Mouse (Mus musculus) c-Kit-positive CD71-positive TER-119-negative erythroid progenitor cells, embryonic 14.5 days (primary cell): ENCODE measurements around the gene Paqr8.

Source experiments
- DNase-seq: peaks from one replicate; pipeline ENCODE4 v3.0.0-alpha.2; 2013; ENCODE audit warnings: low read depth

Gene Paqr8

DNA sequence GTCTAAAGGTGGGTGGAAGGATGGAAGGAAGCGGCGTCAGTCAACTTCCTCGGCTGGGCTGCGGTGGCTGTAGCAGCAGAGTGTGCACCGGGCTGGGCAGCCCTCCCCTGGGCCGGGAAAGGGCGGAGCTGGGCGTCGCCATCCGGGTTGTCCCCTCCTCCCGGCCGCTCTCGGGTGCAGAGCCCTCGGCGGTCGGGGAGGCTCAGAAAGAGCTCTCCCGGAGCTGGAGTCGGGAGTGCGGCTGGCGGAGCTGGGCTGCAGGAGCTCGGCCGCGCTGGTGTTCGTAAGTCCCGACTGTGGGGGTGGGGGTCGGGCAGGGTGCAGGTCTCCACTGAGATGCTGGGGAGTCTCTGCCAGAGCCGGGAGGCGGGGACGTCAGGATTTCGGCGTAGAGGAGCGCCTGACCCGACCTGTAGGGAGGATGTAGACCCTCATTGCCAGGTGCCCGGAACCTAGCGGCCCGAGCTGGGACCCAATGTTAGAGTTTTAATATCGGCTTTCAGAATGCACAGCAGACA, at the start of gene Paqr8:
Paqr8 (plus strand) TSS at position 203 of the 518 bp plus-strand sequence.
- DNase-seq = peak; percentile 56

DNA sequence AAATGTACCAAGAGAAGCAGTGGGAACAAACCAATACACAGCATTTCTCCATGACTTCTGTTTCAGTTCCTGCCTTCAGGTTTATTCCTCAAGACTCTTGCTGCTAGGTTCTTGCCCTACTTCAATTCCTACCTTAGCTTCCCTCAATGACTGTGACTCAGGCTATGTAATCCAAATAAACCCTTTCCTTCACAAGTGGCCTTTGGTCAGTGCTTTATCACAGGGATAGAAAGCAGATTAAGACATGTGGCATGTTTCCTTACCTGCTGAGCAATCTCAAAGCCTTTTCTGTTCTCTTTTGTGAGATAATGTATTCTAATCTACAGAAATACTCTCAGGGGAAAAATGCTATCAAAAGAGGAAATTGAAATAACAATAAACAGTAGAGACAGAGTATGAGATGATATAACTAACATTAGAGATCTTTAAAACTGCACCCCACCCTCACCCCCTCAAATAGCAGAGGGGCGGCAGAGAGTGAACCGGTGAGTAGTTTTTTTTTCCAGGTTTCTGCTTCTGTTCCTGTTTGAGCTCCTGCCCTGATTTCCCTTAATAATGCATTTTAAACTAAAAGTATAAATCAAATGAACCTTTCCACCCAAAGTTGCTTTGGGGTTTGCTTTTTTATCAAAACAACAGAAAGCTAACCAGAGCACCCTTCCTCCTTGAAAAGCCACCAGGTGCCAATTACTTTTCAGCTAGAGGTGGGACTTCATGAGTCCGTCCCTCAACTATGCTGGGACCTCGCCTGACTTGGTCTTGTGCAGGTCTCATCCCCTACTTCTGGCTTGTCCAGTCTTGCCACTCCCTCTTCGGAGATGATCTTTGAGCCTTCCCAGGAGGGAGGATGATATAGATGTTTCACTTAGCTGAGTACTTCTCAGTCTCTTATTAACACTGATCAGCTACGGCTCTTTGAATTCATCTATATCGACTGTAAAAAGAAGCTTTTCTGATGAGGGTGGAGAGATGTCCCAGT, 33.2 kb upstream of the Paqr8 start:
- DNase-seq = no peak

DNA sequence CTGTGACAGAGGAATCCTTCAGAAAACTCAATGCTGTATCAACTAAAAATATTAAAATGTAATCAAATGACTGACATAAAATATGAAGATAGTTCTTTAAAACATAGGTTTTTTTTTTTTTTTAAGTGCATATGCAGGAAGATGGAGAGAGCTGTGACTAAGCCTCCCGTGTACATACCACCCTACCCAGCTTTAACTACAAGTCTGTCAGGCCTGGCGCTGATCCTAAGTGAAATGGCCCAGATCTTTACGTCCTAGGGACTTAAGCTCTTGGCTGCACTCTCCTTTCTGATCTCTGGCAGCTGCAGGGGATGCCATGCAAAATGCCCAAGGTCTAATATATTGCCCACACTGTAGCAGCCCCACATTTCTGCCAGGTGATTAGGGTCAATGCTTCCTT, 29.6 kb upstream of the Paqr8 start:
- no peak for DNase-seq

DNA sequence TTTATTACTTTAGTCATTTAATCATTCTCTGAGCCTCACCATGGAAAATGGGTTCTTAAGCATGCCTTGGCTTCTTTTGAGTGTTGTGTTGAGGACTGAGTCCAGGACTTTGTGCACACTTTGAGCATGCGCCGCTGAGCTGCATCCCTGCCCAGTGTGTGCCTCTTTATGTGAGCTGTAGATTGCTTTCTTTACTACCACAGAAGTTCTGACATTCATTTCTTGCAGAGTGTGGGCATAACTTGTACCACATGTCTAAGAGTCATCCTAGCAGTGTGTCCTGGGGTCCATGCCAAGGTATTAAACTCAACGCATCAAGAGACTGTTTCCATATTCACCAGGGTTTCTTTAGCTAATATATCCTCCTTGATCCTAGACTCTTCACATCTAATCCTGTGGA, 28.5 kb upstream of the Paqr8 start:
- no peak for DNase-seq

DNA sequence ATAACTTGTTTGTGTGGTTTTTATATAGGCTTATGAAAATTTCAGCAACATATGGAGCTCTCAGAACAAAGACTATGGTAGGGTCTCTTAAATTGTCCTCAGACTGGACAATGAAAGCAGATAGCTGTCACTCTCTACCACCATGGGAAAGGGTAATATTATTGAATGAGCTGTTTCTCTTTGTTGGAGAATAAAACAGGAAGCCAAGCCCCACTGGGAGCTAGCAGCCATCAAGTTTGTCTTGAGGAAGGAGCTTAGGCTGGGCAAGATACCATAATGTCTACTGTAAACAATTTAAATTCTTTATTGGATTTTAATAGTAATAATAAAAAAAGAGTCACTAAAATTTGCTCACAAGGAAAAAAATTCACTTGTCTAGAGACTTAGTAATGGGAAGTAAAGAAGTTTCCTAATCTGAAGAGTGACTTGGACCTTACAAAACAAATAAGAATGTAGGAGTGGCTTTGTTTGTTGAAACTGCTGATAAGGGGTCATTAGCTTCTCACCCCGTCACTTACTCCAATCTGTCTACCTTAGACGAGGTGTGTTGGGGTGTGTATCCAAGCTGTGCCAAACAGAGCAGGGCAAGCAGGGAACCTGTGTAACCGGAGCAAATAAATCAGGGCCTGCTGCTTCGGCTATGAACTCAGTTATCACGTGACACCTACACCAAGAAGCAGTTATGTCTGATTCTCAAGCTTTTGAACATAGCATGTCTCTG, 26.8 kb upstream of the Paqr8 start:
- DNase-seq = no peak

DNA sequence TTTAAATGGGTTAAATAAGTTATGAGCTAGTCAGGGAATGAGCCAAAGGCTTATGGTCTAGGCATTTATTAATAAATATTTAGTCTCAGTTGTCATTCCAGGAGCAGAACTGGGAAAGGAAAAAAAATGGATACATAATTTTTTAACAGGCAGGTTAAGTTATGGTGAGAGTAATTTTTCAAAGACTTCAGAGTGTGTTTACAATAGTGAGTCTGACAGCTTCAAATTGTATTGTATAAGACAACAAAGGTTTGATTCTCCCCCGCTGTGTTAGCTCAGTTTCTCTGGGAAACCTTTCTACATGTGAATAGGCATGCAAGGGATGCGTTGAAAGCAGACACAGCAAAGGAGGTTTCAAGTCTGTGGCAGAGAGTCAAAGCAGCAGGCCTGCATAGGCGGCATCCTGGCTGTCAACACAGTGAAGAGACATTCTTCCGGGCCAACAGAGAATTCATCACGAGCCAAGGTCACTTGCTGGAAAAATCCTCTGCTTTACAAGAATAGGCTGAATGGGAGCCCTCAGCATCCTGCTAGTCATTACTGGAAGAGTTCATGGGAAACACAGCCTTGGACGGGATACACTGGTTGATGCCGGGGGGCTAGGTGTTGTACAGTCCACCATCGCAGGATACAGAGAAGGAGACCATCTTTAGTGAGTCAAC, 23.0 kb upstream of the Paqr8 start:
- no peak for DNase-seq

DNA sequence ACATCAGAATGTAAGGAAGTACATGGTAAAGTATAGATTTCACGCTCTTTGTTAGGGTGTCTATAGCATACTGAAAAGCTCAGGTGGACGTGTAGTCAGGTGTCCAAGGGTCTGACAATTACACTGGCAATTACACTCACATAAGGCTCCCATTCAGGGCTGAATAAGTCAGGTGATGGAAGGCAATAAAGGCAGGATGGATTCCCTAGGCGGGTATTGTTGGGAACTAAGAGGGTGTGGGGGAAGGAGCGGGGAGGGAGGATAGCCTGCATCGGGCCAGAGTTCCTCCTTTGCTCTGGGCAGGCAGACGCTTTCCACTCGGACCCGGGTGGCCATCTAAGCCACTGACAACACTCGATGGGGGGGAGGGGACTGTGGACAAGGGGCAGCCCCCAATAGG, 22.4 kb upstream of the Paqr8 start:
- no peak for DNase-seq

DNA sequence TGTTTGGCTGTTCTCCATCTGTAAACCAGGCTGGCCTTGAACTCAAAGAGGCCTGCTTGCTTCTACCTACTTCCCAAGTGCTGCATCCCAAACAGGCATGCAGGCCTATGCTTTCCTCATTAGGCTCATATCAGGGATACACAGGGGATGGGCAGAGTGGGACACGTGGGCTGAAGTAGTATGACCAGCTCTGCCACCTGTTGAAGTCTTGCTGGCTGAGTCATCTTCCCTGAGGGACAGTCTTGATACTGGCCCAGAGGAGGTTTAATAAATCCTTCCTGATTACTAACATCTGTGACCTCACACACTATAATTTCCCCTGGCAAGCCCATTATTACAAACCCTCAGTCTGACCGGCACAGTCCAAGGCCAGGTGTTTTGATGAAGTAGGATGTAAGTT, 19.5 kb upstream of the Paqr8 start:
- DNase-seq = no peak

DNA sequence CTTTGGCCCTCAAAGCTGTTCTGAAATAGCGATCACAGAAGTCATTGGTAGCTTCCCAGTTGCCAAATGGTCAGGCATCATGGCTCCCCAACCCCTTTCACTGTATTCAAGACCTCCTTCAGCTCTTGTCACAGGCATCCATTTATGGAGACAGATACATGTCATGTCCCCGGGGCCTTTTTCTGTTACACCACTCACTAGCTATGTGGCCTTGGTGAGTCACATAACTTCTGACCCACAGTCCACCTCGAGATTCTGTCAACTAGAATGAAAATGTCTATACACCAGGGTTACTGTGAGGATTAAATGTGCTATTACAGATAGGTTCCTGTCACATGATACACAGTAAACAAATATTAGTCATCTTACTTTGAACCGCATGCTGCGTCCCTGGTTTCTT, 17.9 kb upstream of the Paqr8 start:
- DNase-seq = no peak

DNA sequence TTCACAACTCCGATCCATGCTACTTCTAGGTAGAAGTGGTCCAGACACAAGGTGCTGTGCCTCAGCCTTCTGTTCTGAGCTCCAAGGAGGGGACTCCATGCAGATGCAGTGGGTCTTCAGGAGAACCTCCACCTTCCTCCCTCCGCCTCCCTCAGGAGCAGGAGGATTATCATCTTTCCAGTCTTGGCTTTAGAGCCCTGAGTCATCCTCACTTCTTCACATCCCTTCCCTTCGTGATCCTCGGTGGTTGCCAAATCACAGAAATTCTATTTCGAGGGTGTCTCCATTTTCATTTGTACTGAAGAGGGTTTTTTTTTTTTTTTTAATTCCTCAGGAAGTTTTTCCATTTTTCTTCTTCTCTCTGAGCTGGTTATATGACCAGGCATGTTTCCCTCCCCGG, 16.3 kb upstream of the Paqr8 start:
- no peak for DNase-seq

DNA sequence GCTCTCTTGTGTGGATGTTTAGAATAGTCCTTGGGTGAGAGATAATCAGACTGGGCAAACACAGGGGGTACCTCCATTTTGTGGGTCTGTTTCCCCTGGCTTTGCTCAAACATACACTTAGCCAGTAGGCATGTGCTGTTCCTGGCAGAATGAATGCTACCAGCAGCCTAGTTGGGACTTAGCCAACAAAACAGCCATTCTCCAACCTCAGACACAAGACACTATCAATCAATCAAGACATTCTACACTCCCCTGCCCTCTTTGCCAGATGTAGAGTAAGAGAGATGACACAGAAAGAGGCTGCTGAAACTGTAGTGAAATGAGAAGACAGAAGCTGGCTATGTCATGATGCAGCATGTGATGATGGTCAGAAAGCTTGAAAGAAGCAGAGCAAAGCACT, 13.1 kb upstream of the Paqr8 start:
- no peak for DNase-seq

DNA sequence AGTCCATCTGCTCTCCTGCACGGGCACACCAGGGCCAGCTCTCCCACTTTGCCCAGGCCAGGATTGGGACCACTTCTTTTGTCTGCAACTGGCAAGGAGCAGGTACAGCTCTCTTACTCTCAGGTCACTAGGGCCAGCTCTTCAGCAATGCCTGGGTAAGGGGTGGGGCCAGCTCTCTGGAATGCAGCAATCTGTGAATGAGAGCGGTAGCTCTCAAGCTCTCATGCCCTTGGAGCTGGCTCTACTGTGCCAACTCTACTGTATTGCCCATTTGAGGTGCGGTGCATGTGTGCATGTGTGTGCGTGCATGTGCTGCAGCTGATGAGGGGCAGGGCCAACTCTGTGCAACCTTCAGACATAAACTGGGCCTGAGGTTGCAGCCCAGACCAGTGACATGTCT, 11.0 kb upstream of the Paqr8 start:
- DNase-seq = no peak

DNA sequence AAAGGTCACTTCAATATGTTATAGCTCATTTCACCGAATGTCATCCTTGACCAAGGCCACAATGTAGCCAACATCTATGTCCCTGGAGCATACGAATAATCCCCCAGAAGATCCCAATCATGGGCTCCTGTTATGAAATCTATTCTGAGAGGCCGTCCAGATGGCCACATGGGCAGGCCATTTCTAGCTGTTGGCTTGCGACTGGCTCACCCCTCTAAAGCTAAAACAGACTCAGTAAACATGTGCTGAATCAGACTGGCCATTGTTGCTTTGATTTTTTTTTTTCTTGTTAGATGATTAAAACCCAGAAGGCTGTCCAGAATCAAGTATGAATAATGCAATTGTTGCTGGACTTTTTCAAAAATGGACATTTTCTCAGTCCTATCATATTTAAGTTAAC, 7.3 kb upstream of the Paqr8 start:
- no peak for DNase-seq

DNA sequence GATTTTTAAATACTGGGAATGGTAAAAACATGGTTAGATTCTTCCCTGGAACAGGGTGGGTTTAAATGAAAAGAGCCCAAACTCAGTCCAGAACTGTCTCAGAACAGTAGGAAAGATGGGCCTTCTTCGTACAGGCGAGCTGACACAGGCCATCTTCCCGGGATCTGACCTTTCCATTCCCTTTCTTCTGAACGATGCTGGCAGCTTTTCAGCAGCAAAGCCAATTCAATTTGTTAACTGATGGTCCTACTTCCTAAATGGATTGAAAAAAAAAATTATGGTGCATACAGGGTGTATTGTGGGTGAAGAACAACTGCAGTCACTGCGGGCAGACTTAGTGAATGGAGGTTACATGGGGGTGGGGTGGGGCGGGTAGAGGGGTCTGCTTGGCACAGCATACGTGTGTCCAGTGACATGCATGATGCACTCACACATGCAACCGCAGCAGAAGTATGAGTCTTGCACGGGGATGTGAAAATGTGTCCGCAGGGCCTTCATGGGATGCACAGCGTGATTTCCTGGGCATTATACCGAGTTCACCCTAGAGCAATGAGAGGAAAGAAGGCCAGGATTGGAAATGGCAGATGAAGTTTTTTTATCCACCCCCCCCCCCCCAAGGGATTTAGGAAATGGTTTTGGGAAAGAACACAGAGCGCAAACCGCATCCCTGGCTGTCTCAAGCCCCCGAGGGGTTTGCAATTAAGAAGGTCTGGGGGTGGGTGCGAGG, 566 bp upstream of the Paqr8 start:
- no peak for DNase-seq

DNA sequence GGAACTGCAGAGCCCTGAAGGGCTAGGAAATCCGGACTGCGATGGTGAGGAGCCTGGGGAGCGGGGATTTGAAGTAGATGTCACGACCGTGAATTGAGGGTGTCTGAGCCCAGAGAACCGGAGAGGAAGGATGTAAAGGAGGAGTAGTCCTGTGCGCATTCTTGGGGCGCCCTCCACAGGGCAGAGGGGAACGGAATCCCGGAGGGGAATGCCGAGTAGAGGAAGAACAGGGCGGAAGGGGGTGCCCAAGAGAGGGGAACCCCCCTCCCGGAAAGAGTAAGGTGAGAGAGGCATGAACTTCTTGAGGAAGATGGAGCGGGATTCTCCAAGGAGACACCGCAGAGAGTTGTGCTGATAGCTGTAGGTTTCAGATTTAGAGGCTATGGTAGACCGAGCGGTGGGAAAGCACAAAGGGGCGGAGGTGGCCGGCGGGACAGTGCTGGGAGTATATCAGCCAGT, 564 bp downstream of the Paqr8 start:
- DNase-seq = peak; percentile 16

DNA sequence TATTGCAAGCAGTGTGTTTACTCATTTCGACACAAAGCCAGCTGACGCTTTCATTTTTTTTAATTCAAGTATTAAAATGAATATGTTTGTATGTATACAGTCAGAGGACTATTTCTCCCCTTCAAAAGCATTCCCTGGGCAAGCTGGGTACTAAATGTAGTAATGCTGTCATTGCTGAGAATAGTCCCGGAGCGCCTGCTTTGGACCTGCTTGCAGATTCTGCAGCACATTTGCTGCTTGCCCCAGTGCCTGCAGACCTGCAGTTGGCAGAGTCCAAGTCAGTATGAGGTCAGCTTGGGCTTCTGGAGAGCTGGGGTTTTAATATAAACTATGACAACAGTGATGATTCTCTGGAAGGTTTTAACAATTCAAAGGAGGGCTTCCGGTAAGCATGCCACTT, 2.7 kb downstream of the Paqr8 start:
- DNase-seq = no peak

DNA sequence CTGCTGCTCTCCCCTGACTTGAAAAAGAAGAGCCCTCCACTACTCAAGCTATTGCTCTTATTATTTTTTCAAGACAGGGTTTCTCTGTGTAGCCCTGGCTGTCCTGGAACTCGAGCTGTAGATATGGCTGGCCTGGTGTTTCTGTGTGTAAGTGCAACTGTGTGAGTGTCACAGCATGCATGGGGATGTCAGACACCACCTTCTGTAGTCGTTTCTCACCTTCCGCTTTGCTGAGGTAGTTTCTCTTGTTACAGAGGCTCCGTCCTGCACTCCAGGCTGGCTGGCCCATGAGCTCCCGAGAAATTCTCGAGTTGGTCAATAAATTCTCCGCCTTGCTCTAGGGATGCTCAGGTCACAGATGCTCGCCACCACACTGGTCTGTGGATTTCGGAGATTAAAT, 8.0 kb downstream of the Paqr8 start:
- no peak for DNase-seq

DNA sequence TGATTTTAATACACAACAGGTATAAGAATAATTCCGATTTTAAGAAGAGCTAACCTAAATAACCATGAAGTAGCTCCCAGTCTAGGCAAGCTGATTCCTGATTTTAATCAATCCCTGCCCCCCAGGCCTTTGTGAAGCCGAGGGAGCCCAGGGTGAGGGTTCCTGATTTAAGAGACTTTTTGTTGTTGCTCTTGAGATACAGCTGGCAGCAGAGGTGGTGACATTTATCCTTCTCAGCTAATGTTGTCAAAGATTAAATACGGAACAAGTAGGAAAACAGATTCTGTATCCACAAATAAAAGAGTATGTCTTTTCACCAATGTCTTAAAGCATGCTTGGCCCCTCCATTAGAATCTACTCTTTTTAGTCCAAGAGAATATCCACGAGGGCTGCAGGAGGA, 9.9 kb downstream of the Paqr8 start:
- DNase-seq = no peak

DNA sequence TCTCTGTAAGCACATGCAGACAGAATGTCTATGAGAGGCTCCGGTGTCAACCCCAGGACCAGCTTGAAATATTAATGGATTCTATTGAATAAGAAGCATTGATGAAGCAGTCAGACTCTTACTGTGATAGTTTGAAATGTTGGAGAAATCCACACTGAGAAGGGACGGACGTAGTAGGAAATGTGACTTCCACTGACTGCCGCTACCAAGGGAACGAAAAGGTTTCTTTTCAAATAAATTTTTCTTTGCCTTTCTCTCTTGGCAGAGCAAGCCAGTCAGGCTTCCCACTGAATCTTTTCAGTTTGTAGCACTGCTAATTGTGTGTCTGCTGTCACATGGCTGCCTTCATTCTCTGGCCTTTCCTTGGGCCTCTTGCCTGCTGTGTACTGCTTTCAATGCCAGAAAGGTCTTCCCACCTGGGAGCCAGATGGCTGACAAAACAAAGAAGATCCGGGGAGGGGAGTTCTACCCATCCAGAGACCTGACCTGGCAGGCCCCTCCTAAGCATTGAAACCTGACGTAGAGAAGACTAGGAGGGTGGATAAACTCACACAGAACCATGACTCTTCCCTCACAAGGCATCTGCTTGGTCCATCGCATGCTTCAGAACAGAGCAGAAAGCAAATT, 15.2 kb downstream of the Paqr8 start:
- no peak for DNase-seq

DNA sequence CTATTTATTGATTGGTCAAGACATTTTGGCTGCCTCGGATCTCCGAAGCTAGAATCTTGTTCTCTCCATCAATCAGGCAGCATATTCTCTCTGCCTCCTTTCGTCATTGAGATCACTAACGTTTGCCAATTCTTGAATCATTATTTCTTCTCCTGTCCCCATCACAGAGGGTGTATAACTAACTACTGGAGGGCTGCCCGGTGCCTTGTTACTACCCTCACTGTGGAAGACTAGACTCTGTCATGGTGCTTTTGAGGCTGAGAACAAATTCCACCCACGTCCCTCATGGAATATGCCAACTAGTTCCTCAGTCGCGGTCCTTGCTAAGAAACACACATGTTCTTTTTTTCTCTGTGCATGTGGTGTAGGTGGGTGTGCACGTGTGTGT, 15.7 kb downstream of the Paqr8 start:
- no peak for DNase-seq

DNA sequence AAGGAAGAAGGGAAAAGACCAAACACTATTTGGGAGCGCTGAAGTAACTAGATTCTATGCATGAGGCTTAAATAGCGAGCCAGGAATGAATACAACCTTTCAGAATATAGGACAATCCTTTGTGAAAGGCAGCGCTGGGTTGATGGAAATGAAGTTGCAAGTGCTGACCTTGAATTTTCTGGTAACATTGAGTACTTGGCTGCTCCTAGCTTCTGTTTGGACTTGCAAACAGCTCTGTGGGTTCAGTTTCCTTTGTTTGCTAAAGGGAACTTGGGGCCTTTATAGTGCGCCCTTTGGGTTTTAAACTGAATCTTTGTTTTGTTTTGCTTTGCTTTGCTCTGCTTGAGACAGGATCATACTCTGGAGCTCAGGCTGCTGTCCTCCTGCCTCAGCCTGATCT, 18.1 kb downstream of the Paqr8 start:
- DNase-seq = no peak
